Mouse (Mus musculus) hindlimb bud, embryonic 11.5 days (tissue): ENCODE data around the gene Shld1.
A peak's percentile ranks its signal among the peaks of the same experiment; 100 is the strongest.

Experiments
- DNase-seq: peaks from one replicate; pipeline ENCODE4 v3.0.0-alpha.2; 2012; ENCODE audit warnings: low read depth, low spot score; ENCODE audit errors: extremely low spot score

Shld1 gene

DNA sequence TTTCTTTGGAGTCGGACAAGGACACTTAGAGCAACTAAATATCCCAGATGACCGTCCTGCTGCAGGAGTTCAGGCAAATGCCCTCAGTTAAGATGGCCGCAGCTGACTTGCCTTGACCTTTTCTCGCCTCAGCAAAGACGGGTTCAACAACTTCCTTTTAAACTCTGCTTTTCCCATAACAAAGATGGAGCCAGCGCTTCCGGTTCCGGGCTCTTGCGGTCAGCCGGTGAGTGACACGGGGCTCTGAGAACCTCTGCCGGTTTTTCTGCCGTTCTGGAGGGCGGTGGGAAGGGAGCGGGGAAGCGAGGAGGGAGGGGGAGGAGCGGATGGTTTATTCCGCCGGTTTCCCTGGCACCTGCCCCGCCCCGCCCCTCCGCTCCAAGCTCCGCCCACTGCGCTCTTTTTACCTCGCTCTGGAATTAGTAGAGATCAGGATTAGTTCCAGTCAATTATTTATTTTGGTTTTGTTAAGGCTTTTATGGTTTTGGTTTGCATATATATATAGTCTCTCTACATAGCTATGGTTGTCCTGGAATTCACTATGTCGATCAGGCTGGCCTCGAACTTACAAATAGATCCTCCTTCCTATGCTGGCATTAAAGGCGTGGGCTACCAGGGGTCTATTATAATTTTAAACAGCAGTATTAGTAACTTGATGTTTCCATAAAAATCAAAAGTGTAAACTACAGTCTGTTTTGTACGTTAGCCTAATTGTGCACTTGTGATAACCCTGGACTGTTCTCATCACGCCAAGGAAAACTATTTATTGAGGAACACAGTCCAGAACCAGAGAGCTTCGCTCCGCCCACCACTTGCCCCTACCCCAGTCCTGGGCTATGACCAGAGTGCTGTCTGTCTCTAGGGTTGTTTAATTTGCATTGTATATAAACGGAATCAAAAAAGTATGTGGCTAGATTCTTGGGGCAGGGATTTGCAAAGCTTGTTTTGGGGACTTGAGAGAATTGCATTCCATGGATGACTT, at the start of gene Shld1:
Shld1 (plus strand) TSS at position 176 of the 982 bp plus-strand sequence.
- DNase-seq = peak; percentile 70

DNA sequence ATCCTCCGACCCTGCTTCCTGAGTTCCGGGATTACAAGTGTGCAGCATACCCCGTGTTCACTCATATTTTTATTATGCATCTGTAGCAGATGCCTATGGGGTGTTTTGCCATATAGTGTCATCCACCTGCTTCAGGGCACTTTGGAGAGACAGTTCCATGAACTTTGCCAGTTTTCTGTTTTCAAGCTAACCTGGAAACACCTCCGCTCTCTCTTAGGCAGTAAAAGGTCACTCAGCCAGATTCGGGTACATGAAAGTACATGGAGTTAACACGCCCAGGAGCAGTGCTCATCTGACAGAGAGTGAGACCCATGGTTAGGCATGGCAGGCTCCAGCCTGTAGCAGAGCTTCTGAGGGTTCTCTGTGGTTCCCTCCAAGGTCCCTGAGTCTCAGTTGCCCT, 48.4 kb upstream of the Shld1 start:
- no peak for DNase-seq

DNA sequence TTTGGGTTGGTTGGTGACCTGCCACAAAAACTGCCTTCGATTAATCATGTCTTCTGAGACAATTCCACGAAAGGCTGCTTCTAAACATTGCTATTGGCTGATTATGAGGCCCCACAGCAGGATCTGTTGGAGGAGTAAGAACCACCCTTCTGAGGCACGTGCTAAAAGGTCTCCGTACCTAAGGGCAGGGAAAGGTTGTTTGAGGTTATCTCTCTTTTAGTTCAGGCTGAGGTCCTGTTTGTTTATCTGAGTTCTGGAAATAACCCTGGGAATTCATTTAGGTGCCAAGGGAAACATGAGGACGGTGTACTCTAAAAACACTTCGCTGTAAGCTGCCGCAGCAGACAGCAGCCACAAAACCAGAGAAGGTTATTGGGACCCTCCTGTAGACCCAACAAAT, 47.4 kb upstream of the Shld1 start:
- DNase-seq = no peak

DNA sequence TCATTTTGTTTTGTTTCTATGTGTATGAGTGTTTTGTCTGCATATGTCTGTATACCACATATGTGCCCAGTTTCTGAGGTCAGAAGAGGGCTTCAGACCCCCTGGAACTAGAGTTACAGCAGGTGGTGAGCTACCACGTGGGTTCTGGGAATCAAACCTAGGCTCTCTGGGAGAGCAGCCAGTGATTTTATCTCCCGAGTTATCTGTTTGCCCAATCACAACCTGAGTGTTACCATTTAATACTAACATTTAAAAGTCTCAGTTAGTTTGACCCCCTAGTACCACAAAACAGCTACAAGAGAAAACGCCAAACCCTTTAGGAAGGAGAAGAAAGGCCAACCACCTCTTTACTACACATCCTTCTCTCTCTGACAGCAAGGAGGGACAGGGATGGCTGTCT, 45.5 kb upstream of the Shld1 start:
- no peak for DNase-seq

DNA sequence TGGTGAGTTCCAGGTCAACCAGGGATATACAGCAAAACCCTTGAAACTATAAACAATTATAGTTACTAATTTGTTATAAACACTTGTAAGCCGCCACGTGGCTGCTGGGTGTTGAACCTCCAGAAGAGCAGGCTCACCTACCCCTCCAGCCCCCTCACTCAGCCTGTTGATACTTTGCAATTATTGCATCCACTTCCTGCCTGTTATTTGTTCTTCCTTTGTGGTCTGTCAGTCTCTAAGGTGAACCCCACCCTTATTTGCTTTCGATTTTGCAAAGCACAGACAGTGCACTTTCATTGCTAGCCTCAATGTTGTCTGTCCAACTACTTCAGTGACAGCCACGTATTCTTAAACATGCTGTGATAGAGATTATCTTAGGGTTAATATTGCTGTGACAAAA, 43.6 kb upstream of the Shld1 start:
- no peak for DNase-seq

DNA sequence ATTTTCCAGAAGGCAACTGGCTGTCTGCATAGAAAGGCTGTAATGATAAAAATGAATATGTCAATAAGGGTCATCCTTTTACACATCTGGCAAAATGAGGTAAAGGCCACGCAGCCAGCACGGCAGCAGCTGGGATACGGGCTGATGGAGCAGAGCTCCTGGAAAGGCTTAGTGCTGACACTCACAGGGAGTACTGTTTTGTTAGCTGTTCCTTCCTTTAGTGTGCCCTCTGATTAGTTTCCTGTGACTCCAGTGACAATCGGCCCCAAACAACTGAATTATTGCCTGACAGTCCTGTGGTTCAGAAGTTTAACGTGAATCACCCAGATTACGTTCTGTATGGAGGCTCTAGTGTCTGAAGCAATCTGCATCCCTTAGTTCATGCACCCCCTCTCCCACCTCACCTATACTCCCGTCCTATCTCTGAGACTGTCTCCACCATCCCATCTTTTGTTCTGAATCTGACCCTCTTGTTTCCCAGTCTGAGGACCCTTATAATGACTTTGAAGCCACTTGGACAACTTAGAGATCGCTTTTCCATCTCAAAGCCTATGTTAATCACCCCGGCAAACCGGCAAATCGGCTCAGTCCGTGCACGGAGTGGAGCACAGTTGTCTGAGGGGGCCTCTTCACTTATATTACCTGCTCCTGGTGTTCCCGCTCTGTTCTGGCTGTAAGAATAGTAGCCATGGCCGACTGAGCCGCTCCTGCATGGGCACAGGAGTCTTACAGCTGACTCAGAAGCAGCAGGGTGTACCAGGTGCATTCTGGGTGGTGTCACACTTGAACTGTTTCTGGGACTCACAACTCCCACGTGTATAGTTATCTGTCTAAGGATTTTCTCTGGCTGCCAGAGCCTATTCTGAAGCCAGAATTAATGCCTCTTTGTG, 39.6 kb upstream of the Shld1 start:
- no peak for DNase-seq

DNA sequence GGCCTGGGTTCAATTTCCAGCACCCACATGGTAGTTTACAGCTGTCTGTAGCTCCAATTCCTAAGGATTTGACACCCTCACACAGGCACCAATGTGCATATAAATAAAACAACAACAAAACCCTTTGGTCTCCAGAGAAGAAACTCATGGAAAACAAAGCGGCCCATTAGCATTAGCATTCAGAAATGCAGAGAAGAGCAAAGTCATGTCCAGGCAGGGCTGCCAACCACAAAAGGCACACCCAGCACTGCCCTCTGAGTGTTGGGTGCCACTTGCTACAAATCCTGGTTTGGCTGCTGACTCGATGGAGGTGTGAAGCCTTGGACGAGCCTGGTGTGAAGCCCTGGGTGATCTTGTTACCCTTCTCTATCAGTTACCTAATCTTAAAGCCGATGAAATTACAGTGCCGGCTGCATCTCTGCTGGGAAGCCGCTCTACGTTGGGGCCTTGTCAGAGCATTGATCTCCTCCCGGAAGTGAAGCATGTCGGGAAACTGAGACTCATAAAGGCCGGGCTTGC, 37.3 kb upstream of the Shld1 start:
- no peak for DNase-seq

DNA sequence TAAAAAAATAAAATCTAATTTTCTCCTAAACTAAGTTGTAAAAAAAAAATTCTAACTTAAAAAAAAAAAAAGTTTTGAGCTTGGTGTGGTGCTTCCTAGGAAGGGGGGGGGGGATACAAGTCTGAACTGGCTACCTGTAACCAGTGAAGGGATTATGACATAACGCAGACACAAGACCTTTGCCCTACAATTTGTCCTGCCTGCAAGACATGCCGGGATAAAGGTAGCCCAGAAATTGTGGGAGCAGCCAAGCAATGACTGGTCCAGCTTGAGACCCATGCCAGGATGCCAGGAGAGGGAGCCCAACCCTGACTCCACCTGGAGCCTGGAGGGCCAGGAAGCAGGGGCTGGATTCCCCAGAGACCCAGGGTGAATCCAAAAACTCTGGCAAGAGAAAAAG, 36.2 kb upstream of the Shld1 start:
- no peak for DNase-seq

DNA sequence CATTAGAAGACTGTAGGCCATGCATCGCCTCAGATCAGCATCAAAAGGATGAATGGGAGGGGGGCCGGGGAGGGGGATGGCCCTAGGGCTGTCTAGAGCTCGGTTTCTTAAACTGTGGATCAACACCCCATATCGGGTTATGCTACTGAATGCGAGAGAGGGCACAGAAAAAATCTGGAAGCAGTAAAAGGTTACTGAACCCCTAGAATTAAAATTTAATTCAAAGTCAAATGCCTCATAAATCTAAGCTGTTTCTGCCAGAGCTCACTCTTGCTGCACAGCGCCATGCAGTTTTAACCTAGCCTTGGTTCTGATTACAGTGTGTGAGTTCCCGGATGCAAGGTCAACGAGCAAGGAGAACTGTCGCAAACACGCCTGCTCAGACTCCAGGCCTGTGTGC, 34.3 kb upstream of the Shld1 start:
- DNase-seq = peak; percentile 89

DNA sequence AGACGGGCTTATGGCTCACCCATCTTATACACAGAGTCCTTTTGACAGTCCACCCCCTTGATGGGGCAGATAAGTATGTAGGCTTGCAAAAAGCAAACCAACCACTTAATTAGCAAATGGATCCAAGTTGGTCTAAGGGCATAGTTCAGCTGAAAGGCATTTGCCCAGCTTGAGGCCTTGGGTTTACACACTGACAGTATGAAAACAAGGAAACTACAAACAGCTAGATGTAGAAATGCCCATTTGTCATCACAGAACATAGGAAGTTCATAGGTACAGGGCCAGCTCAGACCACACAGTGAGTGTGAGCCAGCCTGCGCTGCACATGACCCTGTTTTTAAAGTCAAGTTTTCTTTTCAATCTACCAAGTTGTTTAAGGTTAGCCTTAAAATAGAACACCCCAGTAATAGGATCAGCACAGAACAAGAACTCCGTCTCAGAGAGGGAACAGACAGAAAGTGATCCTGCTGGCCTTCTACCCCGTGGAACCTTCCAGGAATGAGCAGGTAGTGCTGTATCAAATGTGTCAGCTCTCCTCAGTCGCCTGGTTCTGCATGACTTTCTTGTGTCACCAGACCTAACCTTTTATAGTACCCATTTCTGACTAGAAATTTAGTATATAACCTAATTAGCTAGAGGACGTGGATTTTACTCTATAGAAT, 31.8 kb upstream of the Shld1 start:
- DNase-seq = no peak

DNA sequence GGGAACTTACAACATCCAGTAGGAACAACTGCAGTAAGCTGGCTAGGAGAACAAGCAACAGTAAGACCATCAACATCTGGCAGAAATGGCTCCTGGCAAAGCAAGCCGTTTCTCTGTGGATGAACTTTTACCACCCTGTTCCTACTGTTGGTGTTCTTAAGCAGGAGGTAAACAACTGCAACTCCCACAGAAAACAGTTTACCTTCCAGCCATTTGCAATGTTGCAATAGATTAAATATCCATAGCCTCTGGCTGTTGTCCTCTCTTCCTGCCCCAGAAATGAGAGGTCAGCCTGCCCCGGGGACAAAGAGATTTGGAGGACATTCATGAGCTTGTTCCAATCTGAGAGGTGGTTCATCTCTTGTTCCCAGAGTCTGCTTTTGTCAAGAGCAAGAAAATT, 29.5 kb upstream of the Shld1 start:
- DNase-seq = no peak

DNA sequence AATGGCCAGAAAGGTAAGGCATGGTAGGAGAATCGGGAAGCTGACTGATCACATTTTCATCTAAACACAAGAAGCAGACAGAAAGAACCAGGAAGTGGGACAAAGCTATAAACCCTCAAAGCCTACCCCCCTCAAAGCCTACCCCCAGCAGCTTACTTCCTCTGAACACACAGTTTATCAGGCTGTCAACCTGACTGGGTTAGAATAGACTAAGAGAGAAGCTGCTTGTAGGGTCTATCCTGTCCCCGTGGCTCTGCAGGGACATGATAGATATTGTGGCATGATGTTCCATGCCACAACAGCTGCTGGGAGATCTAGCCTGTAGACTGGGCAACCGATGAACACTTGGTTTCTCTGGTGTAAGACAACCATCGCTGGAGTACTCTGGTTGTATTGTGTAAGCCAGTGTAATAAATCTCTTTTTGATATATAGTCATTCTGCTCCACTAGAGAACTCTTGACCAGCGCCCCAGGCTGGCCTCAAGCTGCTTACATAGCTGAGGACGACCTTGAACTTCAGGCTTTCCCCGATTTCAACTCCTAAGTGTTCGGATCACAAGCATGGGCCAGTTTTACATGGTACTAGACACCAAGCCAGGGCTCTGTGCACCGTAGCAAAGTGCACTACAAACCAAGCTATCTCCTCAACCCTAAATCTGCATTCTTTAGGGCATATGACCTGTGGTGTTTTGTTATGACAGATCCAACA, 28.2 kb upstream of the Shld1 start:
- DNase-seq = no peak

DNA sequence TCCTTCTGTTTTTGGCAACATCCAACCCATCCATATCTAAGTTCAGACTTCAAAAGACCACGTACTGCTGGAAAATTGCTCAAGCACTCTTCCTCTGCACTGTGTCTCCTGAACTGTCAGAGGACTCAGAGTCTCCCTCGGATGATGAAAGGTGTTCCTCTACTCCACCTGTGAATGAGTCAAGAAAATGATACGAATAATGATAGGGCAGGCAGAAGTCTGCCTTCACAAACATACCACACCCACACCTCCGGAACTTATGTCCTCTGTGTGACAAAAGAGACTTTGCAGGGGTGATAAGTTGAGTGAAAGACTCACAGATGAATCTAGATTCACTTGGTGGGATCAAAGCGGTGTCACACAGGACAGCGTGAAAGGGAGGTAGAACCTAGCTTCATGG, 17.6 kb upstream of the Shld1 start:
- no peak for DNase-seq

DNA sequence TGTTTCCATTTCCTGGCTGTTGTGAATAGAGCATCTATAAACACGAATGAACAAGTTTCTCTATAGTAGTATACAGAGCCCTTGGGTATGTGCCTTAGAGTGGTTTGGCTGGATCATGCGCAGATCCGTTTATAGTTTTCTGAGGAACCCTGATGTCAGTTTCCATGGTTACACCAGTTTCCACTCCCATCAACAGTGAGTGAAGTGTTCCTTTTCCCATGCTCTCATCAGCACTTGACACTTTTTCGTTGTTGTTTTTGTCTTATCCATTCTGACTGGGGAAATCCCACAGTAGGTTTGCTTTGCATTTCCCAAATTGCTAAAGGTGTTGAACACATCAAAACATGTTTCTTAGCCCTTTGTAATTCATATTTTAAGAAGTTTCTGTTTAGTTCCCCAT, 16.4 kb upstream of the Shld1 start:
- no peak for DNase-seq

DNA sequence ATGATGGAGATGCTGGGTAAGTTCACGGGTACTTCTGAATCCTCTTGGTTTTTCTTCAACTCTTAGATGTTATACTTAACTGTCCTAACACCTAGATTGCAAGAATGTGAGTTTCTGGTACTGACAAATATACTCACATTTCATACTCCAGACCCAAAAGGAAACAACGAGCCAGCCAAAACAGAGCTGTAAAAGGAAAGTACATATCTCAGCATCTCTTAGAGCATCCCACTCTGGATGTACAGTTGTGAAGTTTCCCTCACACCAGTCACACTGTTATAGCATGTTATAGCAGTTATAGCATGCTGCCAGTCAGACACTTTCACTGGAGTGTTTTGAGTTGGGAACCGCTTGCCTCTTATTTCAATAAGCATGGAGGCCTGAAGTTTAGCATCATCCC, 14.6 kb upstream of the Shld1 start:
- DNase-seq = no peak

DNA sequence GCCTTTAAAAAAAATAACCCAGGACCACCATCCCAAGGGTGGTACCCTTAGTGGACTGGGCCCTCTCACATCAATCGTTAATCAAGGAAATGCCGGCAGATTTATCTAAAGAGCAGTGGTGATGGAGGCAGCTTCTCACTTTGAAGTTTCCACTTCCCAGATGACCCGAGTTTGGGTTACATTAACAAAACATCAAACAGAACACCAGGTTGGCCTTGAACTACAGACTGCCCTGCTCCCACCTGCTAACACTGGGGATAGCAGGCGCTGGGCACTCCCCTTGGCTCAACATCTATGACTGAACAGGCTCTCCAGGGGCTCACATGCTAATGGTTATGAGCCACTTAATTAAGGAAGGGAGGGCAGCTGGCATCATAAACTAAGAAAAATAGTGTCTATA, 10.6 kb upstream of the Shld1 start:
- no peak for DNase-seq

DNA sequence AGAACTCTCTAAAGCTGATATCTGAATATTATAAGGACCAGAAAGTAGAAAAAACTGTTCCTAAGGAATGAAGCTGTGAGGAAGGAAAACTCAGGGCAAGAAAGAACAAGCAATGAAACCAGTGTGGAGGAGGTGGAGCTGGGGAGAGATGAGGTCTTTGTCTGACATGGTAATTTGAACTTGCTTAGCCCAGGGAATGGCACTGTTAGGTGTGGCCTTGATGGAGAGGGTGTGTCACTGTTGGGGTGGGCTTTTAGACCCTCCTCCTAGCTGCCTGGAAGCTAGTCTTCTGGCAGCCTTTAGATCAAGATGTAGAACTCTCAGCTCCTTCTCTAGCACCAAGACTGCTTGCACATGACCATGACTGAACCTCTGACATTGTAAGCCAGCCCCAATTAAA, 1.7 kb upstream of the Shld1 start:
- no peak for DNase-seq

DNA sequence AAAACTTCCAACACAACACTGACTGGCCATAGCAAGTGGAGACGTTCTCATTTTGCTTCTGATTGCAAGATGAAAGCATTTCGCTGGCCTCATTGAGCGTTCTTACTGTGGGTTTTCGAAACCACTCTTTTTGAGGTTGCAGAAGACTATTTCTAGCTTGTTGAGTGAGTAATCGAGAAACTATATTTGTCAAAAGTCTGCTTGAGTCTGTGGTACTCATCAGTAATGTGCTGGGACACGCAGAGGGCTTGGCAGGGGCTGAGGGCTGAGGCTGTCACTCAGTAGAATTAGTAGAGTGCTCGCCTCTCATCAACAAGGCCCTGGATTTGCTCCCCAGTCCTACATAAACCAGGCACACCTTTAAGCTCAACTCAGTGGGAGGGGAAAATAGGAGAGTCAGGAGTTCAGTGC, 1.9 kb downstream of the Shld1 start:
- DNase-seq = no peak

DNA sequence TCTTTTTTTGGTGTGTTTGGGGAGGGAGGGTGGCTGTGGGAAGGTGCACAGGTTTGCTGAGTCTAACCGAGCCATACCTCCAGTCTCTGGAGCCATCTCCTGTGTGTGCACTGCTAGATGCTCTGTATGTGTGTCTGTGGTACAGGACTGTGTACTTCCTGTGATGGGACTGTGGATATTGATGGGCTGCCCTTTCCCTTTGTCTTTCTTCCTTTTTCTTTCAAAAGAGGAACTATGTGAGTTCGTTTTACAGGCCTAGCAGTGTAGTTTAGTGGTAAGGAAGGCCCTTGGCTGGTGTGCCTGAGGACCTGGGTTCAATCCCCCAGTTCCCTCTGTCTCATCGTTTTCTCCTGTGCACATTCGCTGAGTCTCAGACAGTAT, 2.4 kb downstream of the Shld1 start:
- no peak for DNase-seq

DNA sequence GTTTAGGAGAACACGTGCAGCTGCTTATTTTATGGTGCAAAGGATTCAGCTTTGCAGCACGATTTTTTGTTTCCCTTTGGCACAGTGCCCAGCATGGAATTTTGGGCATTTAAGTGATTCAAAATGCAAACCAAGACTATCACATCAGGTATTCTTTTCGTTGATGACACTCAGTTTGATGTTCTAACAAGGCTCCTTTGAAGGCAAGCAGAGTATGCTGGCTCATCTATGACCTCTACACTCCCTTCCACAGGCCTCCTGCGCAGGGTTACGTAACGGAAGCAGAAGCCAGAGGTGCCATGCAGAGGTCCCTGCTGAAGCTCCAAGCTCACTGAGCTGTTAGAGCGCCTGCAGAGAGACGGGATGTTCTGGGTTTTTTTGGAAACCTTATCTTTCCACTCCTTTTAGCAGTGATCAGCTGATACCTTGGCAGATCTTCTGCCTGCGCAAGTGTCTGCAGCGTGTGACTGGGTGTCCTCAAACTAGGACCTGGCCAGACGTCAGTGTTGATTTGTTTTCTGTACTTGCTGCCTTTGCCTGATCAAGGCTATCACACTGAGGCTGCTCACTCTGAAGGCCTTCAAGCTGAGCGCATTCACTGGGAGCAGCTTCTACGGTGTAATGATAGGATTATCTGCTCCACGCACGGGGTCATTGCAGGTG, 3.0 kb downstream of the Shld1 start:
- DNase-seq = no peak
